Mouse (Mus musculus) liver, embryonic 14.5 days (tissue): ENCODE measurements around the gene Pld1. TPM values are rescaled to one million over a fixed set of nuclear protein-coding genes. Genes with fewer than 3 reads are reported as not detected.

Experiments
- ATAC-seq: fragments of 200-750 bp; cut with Nextera tagmentation; 2 replicates; pipeline ENCODE4 v1.8.0; 2017; ENCODE audit warnings: moderate number of reproducible peaks, mild to moderate bottlenecking, moderate library complexity; ENCODE audit not compliant: insufficient read depth
- DNase-seq, 3 experiments: peaks; one replicate each; pipeline ENCODE4 v3.0.0-alpha.2; 2012 to 2013; ENCODE audit warnings: low read depth in 3 of 3, low spot score in 3 of 3
- H3K27ac ChIP-seq: fragments of 300-500 bp; sonication (generic); 2 replicates; pipeline ENCODE4 v1.5.1; 2014; ENCODE audit warnings: moderate library complexity, mild to moderate bottlenecking, control low read depth, inconsistent platforms
- H3K27me3 ChIP-seq: fragments of 300-500 bp; sonication (generic); 2 replicates; pipeline ENCODE4 v1.6.1; 2014; ENCODE audit warnings: mild to moderate bottlenecking, low read length, moderate library complexity; ENCODE audit not compliant: control insufficient read depth, insufficient read depth
- H3K36me3 ChIP-seq: fragments of 300-500 bp; sonication (generic); replicated peaks from 2 replicates; pipeline ENCODE4 v1.6.1; 2014; ENCODE audit warnings: low read depth; ENCODE audit not compliant: control insufficient read depth, insufficient read depth
- H3K4me1 ChIP-seq, 2 experiments: fragments of 200-500 bp in 1 of 2; fragments of 300-500 bp in 1 of 2; sonication (generic) in 1 of 2; replicated peaks; 2 replicates each; pipeline ENCODE4 v1.6.1; 2012 to 2014; ENCODE audit warnings: antibody characterized with exemption in 1 of 2, inconsistent platforms in 1 of 2, low read length in 1 of 2; ENCODE audit not compliant: control insufficient read depth in 2 of 2, insufficient read depth in 2 of 2
- H3K4me2 ChIP-seq: fragments of 300-500 bp; sonication (generic); 2 replicates; pipeline ENCODE4 v1.6.1; 2014; ENCODE audit warnings: low read depth, mild to moderate bottlenecking, control low read depth, moderate library complexity
- H3K4me3 ChIP-seq, 2 experiments: fragments of 200-500 bp in 1 of 2; fragments of 300-500 bp in 1 of 2; sonication (generic) in 1 of 2; 2 replicates each; pipeline ENCODE4 v1.5.1; 2012 to 2014; ENCODE audit warnings: low read depth in 2 of 2, low read length in 2 of 2, mild to moderate bottlenecking in 2 of 2, control low read depth in 1 of 2, inconsistent platforms in 1 of 2, moderate library complexity in 1 of 2; ENCODE audit not compliant: insufficient read depth in 1 of 2
- H3K9ac ChIP-seq: fragments of 300-500 bp; sonication (generic); replicated peaks from 2 replicates; pipeline ENCODE4 v1.6.1; 2014; ENCODE audit warnings: mild to moderate bottlenecking, control low read depth, moderate library complexity
- H3K9me3 ChIP-seq: fragments of 300-500 bp; sonication (generic); 2 replicates; pipeline ENCODE4 v1.6.1; 2016; ENCODE audit warnings: low read length, mixed read lengths; ENCODE audit not compliant: control insufficient read depth
- CTCF ChIP-seq: IDR thresholded peaks from 2 replicates; pipeline ENCODE4 v1.5.1; 2016; ENCODE audit warnings: antibody characterized with exemption, low read depth, control low read depth
- EP300 ChIP-seq: IDR thresholded peaks from 2 replicates; pipeline ENCODE4 v1.6.1; 2016; ENCODE audit warnings: antibody characterized with exemption, low read depth
- WGBS: fragments of 180-500 bp; shearing (Covaris S2); extraction: QIAGEN DNeasy Blood & Tissue Kit; methylation state at CpG from one replicate; pipeline ENCODE4 v1.1.7; 2014; ENCODE audit not compliant: insufficient replicate concordance; 5-methylcytosine and 5-hydroxymethylcytosine counted together
- polyA plus RNA-seq, 2 experiments: library from polyadenylated mRNA; depleted of rRNA in 1 of 2; stranded (reverse) in 1 of 2; unstranded in 1 of 2; fragments of >200 nt; fragmentation: Nextera tagmentation in 1 of 2; extraction: Ambion mirVana in 1 of 2; gene quantifications; 2 replicates each; pipeline versions ENCODE4 v1.2.1 to v1.2.3; 2012 to 2014

Pld1 gene
- polyA plus RNA-seq, 2 experiments = 2.9 to 4.4 TPM

DNA sequence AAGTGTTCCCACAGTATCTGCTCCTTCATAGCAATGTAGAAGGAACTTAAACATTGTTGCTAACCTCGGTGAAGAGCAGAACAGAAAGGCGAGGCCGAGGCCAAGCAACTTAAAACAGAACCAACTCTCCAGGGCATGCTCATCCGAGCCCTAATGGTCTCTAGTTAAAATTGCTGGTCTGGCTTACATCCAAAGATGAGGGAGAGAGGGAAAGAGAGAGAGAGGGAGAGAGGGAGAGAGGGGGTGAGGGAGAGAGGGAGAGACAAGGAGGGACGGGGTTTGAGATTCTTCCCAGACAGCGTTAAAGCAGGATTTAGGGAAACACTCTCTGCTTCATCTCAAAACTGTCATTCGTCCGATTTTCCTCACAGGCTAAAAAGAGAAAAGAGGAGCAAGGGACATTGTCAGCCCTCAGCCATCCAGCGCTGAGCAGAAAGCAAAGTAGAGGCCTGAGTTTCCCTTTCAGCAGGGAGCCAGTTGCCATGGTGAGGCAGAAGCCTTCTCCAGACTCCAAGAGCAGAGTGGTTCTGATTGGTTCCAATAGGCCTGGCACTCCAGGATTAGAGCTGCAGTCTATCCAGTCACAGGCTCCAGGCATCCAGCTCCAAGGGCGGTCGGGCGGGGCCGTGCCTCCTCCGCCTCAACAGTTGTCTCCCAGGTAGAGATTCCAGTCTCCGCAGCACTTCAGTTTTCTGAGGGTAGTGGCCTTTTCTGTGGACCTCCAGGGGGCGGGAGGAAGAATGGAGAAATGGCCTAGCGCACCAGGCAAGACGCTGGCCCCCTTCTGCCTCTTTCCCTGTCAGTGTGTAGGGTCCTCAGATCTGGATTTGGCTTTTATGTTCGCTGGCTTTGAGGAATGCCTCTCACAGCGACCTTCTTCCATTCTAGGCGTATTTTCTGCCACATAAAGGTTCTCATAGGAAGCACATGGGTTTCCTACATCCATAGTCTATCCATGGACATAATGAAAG lies 237.8 kb downstream of the Pld1 start:
- no peak overlapping the region for H3K4me3 ChIP-seq
- no peak overlapping the region for H3K4me2 ChIP-seq
- peaks cover 0 to 8% of the 10 kb centered on the region in 2 experiments; a peak in 1 of 4 replicates for H3K4me1 ChIP-seq
- ATAC-seq (no peak), DNase-seq (no peak)
- no peak overlapping the region for H3K27ac ChIP-seq
- no peaks in the 10 kb centered on the region for H3K27me3 ChIP-seq
- no peak overlapping the region for H3K9ac ChIP-seq
- 45% methylated on average over 21 of the region's 21 CpGs for WGBS
- no peak for TF ChIP-seq EP300
- TF ChIP-seq CTCF = no peak
- H3K36me3 ChIP-seq = no peaks in the 10 kb centered on the region
- no peaks in the 10 kb centered on the region for H3K9me3 ChIP-seq

DNA sequence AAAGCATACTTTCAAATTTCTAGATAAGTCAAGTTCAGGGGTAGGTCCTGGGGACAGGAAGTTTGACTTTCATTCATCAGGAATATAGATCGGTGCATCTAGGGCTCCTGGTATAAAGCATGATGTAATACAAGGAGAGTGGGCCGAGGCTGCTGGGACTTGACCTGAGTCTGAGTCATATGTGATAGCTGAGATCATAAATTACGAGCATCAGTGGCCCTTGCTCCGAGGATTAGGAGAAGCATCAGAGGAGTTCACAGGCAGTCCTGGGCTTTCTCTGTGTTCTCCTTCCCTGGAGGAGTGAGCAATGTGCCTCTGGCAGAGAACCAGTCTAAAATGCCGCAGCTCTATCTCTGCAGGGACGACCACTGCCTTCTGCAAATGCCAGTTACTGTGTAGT lies 239.8 kb downstream of the Pld1 start:
- Histone ChIP-seq H3K4me2 (no peak overlapping the region), H3K9ac (no peak overlapping the region), H3K36me3 (no peaks in the 10 kb centered on the region), H3K27ac (no peak overlapping the region), H3K4me1 (no peaks in the 10 kb centered on the region), H3K9me3 (no peaks in the 10 kb centered on the region), H3K4me3 (no peak overlapping the region), H3K27me3 (no peaks in the 10 kb centered on the region)
- ATAC-seq (no peak), DNase-seq (no peak)
- TF ChIP-seq CTCF = no peak
- 61% methylated on average over 6 of the region's 6 CpGs for WGBS

Other genes starting within 250 kb of the Pld1 start
- 3.3 and 4.2 TPM in 2 replicates for gene Fndc3b, start 227.4 kb upstream of the Pld1 start, polyA plus RNA-seq (2012; rRNA removed)
- 5.5 and 5.6 TPM in 2 replicates for gene Fndc3b, start 227.4 kb upstream of the Pld1 start, polyA plus RNA-seq (2014; fragmentation: Nextera tagmentation; extraction: Ambion mirVana)
- gene Tmem212, start 42.3 kb upstream of the Pld1 start, polyA plus RNA-seq (2012; rRNA removed) = not detected in 2 replicates
- gene Tmem212, start 42.3 kb upstream of the Pld1 start, polyA plus RNA-seq (2014; fragmentation: Nextera tagmentation; extraction: Ambion mirVana) = not detected in 2 replicates